Mouse (Mus musculus): ENCODE measurements around the gene Itih5.

Gene Itih5

GRCm38 (mm10) chr2:10153201-10154075, at the start of gene Itih5:
Gene Itih5, plus strand, starts transcription at chr2:10153571.
- DNase-seq, result peak; percentile 10

DNA sequence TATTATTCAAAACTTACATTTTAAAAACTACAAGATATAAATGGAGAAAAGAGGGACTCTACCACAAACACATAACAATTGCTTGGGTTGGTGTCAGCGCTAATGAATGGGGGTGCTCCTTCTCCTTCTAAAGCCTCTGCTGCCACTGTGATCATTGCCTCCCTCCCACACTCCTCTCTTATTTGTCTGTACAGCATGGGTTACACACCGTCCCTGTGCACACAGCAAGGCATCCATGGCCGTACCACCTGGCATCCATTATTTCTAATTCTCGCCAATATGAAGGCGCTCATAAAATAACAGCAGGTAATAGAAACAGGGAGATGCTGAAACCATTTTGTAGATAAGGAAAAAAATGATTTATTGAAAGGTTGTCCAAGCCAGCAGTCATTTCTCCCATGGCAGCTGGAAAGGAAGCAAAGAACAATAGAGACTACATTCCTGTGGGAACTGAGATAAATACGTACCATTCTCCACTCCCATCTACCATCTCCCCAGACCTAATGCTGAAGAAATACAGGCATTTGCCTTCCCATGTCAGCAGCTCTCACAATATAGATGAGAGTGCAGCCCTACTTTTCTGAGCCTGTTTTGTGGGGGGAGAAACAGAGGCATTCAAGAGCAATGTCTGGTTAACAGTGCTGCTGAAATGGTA, 44.7 kb upstream of the Itih5 start:
- DNase-seq, result no peak

GRCm38 (mm10) chr2:10118751-10119150, 34.6 kb upstream of the Itih5 start:
- no peak for DNase-seq

DNA sequence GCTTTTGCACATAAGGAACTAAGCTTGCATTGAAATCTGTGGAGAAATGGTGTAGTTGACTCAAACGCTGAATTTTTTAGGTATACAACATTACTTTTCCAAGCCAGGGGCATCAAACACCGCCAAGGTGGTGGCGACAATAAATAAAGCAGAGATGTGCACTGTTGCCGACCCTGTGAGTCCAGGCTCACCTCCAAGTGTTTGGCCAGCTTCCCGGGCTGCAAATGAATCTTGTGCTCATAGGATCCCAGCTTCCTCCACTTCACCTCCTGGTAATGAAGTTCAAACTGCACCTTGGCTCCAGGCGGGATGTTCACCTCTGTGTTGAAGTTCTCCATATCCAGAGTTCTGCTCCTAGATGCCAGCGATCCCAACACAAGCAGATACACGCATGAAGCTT, 34.1 kb upstream of the Itih5 start:
- DNase-seq, result no peak

DNA sequence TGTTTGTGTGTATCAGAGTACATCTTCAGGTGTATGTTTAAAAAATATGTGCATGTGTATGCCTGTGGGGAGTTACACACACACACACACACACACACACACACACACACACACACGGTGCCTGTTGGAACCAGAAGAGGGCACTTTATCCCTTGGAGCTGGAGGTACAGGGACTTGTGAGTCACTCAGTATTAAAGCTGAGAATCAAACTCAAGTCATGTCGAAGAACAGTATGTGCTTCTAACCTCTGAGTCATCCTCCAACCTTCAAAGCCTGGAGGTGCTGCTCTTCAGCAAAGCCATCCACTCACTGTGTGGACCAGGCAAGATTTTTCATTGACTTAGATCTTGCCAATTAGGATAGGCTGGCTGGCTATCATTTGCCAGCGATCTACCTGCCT, 31.5 kb upstream of the Itih5 start:
- DNase-seq, result no peak

DNA sequence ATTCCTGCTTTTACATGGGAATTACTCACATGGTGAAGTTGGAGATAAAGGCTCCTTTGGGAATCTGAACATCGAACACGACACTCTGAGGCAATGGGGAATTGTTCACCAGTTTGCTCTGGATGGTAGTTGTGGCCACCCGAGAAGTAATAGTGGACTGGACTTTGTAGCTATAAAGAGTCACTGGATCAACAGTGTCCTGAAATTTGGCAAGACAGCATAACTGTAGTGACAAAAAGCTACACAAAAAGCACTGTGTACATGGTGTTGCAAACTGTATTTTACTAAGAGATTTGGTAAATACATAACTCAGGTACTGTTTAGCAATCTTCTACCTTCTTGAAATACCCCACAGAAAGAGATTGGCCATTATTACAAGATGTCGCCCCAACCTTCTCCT, 27.2 kb upstream of the Itih5 start:
- DNase-seq, result no peak

- DNase-seq, result no peak
Measured at GRCm38 (mm10) chr2:10127471-10127870, 25.9 kb upstream of the Itih5 start.

GRCm38 (mm10) chr2:10128571-10128970, 24.8 kb upstream of the Itih5 start:
- no peak for DNase-seq

DNA sequence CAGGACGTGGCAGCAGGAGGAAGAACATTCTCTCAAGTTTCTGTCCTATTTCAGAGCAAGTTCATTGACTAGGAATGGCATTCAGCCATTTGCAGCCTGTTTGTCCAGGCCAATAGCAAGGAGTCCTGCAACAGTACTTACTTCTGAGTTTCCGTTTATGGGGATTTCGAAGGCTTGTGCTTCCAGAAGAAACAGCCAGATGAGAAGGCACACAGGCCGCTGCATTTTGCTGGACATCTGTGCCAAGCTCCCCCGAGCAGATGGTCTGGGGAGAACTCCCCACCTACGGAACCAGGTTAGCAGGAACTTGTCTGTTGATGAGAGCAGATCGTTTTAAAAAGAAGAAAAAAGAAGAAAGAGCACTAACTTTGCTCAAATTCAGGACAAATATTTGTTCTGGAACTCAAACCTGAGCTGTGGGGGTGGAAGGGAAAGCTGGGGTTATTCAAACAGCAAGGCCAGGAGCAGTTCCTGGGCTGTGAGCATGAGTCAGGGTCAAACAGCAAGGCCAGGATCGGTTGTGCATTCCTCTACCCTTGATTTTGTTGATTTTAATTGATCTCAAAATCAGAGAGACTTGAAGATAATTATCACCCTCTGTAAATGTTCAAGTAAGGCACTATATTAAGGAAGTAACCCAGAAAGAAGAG, 22.9 kb upstream of the Itih5 start:
- no peak for DNase-seq

DNA sequence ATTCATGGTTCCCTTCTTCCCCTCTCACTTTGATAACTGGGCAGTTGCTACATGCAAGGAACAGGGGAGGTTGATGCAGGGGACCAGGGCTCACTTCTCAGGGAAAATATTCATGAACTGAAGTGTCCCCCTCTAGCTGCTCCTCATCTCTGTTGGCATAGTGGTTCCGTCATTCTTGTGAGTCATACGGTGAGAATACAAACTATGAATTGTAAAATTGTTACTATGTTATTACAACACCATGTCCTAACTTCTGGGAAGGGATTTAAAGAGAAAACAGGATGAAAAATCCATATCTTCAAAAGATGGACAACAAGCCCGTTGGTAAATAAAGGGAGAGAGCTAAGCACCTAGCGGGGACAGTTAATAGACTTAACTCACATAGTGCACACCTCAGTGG, 22.1 kb upstream of the Itih5 start, which contains the start of gene Itih2:
Gene Itih2, minus strand, starts transcription at position 101 of the 400 bp plus-strand sequence.
- no peak for DNase-seq

GRCm38 (mm10) chr2:10132128-10132527, 21.2 kb upstream of the Itih5 start:
- no peak for DNase-seq

GRCm38 (mm10) chr2:10133941-10134340, 19.4 kb upstream of the Itih5 start:
- no peak for DNase-seq

DNA sequence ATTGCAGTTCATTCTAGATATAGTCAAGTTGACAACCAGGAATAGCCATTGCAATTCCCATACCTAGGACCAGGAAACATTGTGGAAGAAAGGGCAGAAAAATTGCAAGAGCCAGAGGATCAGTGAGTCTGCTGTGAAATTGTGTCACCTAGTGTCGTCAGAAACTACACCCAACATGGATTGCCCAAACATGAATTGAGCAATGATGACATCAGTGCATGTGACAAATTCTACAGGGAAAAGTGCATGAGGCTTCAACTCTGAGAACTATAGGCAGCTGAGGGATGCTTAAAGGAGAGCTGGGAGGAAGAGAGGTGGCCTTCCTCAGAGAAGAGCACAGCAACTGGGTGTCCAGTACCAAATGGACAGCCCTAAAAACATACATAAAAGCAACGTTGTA, 16.1 kb upstream of the Itih5 start:
- no peak for DNase-seq

DNA sequence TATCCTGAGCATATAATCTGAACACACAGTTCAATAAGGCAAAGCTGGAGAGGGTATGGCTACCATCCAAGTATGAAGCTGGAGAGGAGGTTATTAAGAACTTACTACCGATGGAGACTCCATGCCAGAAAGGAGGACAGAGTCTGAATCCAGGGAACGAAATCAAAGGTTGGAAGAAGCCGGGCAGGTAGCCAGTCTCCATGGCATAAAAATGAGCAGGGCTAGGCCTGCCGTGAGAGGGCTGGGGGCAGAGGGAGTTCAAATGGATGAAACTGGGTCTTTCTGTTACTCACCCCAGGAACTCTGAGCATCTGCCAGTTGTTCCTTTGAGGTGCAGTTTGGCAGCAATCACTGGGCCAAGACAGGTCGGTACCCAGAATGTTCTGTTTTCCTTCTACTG, 12.9 kb upstream of the Itih5 start:
- no peak for DNase-seq

- DNase-seq, result peak; percentile 36
Measured at GRCm38 (mm10) chr2:10142472-10143454, 10.6 kb upstream of the Itih5 start.

- DNase-seq, result no peak
Measured at GRCm38 (mm10) chr2:10145514-10145913, 7.9 kb upstream of the Itih5 start.

DNA sequence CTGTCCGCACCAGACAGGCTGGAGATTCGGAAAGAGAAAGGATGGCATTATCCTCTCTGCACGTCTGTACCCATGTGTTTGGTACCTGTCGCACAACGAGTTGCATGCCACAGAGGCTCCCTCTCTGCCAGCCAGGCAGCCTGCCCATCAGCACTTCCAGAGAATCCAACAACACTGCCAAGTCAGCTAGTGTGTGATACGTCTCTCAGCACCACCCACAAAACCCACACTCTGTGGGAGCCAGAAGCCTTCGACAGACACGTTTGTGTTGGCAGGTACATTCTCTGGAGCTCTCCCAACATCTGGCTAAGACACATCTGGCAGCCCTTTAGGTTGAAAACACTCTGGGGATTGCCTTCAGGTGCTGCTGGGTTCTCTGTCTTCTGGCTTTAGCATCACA, 6.2 kb upstream of the Itih5 start:
- DNase-seq, result peak; percentile 13

DNA sequence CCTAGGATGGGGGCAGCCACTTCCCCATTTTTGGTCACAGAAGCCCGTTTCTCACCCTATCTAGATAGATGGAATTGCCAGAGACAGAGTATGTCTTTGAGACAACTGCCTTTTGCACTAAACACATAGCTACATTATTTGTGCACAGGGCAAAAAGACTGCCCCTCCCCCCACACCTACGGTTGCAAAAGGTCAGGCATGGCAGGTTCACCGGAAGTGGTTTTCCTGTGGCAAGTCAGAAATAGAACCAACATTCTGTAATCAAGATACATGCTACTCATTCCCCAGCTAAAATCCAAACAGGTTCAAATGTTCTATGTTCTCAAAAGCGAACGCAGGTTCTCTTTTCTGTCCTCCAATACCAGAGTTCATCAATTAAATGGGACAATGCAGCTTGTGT, 781 bp upstream of the Itih5 start:
- no peak for DNase-seq

- no peak for DNase-seq
Measured at GRCm38 (mm10) chr2:10157184-10157583, 3.8 kb downstream of the Itih5 start.

DNA sequence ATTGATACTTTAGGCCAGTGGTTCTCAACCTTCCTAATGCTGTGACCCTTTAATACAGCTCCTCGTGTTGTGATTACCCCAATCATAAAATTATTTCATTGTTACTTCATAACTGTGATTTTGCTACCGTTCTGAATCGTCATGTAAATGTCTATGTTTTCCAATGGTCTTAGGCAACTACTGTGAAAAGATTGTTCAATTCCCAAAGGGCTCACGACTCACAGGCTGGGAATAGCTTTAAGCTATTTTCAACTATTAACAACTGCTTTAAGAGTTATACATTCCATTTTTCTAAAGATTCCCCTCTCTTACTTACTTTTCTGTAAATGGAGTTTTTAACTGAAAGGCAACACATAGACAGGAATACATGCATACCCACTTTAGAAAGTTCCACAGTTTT, 8.6 kb downstream of the Itih5 start:
- no peak for DNase-seq

DNA sequence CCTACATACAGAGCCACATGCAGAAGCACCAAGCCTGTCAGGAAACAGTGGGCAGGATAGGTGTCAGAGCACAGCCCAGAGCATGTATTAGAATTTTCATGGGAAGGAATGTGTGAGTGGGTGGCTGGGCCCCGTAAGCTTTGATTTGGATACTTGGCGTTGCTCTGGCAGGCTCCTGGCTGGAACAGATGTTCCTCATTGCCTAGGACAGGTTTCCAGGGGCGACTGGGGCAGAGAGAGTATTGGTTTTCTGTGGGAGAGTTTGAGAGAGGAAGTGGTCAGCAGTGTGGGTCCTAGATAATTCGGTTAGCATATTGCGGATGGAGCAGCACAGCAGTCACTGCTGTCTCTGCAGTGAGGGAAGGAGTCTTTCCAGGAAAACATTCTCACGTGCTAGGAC, 13.3 kb downstream of the Itih5 start:
- DNase-seq, result no peak

GRCm38 (mm10) chr2:10167283-10167682, 13.9 kb downstream of the Itih5 start:
- no peak for DNase-seq

DNA sequence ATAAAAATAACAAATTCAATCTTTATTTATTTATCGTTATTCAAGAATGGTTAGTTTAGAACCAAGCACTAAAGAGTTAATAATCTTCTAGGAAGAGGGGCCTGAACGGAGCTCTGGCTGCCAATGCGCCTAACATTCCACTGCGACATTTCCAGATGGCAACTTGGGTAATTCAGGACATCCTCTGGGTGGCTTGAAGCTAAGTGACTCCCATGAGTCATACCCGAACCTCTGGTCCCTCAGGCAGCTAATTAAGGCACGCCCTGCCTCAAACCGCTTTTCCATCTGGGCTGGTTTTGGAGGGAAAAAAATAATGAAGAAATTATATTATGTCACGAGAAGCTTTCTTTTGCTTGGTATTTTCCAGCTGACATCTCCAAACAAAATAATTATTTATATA, 14.6 kb downstream of the Itih5 start:
- no peak for DNase-seq

All from right cerebral cortex, postnatal 4 days (tissue).